Mouse (Mus musculus): ENCODE results near the gene Rft1. TPM values are rescaled to one million over a fixed set of nuclear protein-coding genes. Genes with fewer than 3 reads are reported as not detected.

Gene Rft1
- polyA plus RNA-seq, 1 experiment = 18.2 TPM

DNA sequence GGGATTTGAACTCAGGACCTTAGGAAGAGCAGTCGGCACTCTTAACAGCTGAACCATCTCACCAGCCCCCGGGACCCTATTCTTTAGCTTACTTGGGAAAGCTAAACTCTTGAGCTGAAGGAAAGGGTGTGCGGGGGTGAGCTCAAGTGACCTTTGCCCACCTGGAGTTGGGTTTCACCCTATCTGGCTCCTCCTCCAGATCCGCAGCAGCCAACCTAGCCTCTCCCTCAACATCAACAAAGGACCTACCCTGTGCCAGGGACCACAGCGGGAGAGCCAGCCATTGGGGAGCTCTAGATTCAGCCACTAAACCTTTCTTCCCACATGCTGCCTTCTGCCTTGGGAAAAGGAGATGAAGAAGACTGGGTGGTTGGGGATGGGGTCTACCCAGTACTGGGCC lies 25.9 kb upstream of the Rft1 start:
- H3K4me1 ChIP-seq (ENCODE audit: control insufficient read depth, insufficient read depth, low read length) = 0 out of 2 replicates have a peak, but pooled peaks cover 3% of the 10 kb centered on the region
- no peak overlapping the region for H3K27ac ChIP-seq (ENCODE audit: insufficient read depth, low read length)
- TF ChIP-seq POLR2A (IDR thresholded peaks at IDR 0.05; ENCODE audit: low read depth, low read length) (no peak), CTCF (IDR thresholded peaks at IDR 0.05; ENCODE audit: borderline replicate concordance, insufficient read depth, low read length) (no peak)
- H3K4me3 ChIP-seq (ENCODE audit: insufficient read depth, low read length) = no peak overlapping the region

DNA sequence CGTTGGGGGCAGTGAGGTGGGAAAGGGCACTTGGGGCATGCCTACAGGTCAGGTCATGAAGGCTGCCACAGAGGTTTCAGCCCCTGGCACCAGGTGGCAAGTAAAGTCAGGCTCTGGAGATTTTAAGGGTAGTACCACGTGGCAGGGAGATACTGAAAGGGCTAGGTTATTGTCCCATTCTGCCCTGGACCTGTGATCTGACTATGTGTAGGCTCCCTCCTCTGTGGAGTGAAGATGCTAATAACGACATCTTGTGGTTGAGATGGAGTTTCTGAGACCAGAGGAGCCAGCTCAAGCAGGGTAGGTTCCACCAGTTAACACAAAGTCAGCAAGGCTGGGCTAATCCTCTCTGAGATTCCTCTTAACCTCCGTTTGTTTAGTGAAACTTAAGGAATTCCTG lies 24.3 kb upstream of the Rft1 start:
- H3K4me1 ChIP-seq (ENCODE audit: control insufficient read depth, insufficient read depth, low read length) = no peaks in the 10 kb centered on the region
- no peak overlapping the region for H3K27ac ChIP-seq (ENCODE audit: insufficient read depth, low read length)
- H3K4me3 ChIP-seq (ENCODE audit: insufficient read depth, low read length) = no peak overlapping the region
- TF ChIP-seq CTCF (IDR thresholded peaks at IDR 0.05; ENCODE audit: borderline replicate concordance, insufficient read depth, low read length) (no peak), POLR2A (IDR thresholded peaks at IDR 0.05; ENCODE audit: low read depth, low read length) (no peak)

DNA sequence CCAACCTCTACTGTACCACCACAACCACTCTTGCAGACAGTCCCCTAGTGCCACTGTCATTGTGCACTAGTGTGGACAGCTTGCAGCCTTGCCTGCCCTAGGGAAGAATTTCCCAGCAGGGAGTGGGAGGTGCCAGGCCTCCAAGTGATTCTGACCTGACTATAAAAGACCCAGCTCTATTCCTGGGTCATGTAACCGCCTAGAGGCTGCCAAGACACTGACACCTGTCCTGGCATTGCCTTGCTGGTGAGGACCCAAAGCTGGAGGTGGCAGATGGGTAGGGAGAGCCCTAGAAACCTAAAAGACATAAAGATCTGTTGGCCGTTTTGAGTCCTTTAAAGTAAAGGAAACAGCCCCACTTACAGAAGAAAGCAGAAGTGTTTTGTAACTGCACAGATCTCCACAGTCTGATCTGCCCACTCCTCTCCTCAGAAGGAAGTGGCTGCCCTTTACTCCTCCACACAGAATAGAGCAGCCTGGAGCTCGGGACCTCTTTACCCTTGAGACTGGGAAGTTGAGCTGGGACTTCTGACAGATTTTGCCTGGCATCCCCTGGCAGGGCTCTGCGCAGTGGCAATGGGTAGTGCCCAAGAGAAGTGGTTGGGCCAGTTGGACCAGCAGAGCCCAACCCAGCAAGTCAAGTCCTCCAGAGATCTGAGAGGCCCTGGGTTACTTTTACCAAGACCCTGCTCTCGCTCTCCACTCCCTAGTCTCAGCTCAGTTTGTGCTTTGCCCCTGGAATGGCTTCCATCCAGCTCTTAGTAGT lies 23.2 kb upstream of the Rft1 start:
- no peak overlapping the region for H3K4me3 ChIP-seq (ENCODE audit: insufficient read depth, low read length)
- TF ChIP-seq POLR2A (IDR thresholded peaks at IDR 0.05; ENCODE audit: low read depth, low read length) (no peak), CTCF (IDR thresholded peaks at IDR 0.05; ENCODE audit: borderline replicate concordance, insufficient read depth, low read length) (no peak)
- peaks cover 11% of the 10 kb centered on the region; the same call in 1 of the 2 replicates for H3K4me1 ChIP-seq (ENCODE audit: control insufficient read depth, insufficient read depth, low read length)
- no peak overlapping the region for H3K27ac ChIP-seq (ENCODE audit: insufficient read depth, low read length)

DNA sequence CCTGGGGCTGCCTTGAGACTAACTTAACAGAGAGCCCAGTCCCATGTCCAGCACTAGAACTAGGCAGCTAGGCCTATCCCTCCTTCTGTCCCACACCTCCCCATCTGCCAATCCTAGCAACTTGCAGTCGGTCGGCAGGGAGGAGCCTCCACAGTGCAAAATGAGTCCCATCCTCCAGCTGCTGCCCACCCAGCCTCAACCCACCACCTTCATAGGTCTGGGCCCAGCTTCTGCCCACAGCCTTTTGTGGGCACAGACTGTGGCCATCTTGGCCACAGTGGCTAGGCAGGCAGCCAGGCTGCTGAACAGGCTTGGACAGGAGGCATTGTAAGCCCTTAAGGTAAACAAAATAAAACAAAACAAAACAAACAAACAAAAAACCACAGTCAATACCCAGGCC lies 22.3 kb upstream of the Rft1 start:
- TF ChIP-seq POLR2A (IDR thresholded peaks at IDR 0.05; ENCODE audit: low read depth, low read length) = no peak
- TF ChIP-seq CTCF (IDR thresholded peaks at IDR 0.05; ENCODE audit: borderline replicate concordance, insufficient read depth, low read length) = no peak
- Histone ChIP-seq H3K27ac (ENCODE audit: insufficient read depth, low read length) (no peak overlapping the region), H3K4me1 (ENCODE audit: control insufficient read depth, insufficient read depth, low read length) (peaks cover 16% of the 10 kb centered on the region; the same call in 1 of the 2 replicates), H3K4me3 (ENCODE audit: insufficient read depth, low read length) (no peak overlapping the region)

DNA sequence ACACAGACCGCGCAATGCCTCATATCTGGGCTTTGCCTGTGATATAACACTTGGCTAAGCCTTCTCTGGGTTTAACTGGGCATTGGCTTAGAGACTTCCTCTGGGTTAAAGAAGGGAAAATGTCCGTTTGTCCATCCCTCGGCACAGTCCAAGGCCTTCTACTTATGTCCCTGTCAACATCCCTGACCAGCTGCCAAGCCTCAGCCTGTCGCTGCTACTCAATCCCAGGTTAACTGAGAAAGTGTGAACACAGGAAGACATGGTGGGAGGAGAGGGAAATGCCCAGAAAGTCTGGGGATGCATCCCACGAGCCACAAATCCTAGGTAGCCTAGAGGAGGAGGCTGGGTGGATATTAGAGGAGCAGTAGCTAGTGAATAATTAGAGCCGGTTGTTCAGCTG lies 20.5 kb upstream of the Rft1 start:
- no peak for TF ChIP-seq CTCF (IDR thresholded peaks at IDR 0.05; ENCODE audit: borderline replicate concordance, insufficient read depth, low read length)
- no peak for TF ChIP-seq POLR2A (IDR thresholded peaks at IDR 0.05; ENCODE audit: low read depth, low read length)
- H3K4me3 ChIP-seq (ENCODE audit: insufficient read depth, low read length) = no peak overlapping the region
- no peak overlapping the region for H3K27ac ChIP-seq (ENCODE audit: insufficient read depth, low read length)
- H3K4me1 ChIP-seq (ENCODE audit: control insufficient read depth, insufficient read depth, low read length) = peaks cover 16% of the 10 kb centered on the region; the same call in 1 of the 2 replicates

DNA sequence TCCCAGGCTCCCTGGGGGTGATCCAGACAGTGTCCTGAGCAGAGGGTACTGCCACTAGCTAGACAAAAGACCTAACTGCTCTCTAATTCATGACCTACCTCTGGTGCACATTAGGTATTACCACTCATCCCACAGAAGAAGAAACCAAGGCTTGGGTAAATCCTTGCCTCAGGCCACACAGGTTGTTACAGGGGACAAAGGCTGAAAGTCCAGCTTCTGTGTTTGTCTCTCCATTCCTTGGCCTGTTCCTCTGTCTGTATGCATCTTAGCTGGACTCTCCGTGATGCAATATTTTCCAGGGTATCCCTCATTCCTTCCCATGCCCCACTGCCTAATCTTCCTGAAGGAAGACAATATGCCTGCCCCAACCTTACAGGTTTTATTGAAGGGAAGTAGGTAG lies 19.7 kb upstream of the Rft1 start:
- TF ChIP-seq POLR2A (IDR thresholded peaks at IDR 0.05; ENCODE audit: low read depth, low read length) = no peak
- TF ChIP-seq CTCF (IDR thresholded peaks at IDR 0.05; ENCODE audit: borderline replicate concordance, insufficient read depth, low read length) = no peak
- Histone ChIP-seq H3K27ac (ENCODE audit: insufficient read depth, low read length) (no peak overlapping the region), H3K4me1 (ENCODE audit: control insufficient read depth, insufficient read depth, low read length) (peaks cover 16% of the 10 kb centered on the region; the same call in 1 of the 2 replicates), H3K4me3 (ENCODE audit: insufficient read depth, low read length) (no peak overlapping the region)

DNA sequence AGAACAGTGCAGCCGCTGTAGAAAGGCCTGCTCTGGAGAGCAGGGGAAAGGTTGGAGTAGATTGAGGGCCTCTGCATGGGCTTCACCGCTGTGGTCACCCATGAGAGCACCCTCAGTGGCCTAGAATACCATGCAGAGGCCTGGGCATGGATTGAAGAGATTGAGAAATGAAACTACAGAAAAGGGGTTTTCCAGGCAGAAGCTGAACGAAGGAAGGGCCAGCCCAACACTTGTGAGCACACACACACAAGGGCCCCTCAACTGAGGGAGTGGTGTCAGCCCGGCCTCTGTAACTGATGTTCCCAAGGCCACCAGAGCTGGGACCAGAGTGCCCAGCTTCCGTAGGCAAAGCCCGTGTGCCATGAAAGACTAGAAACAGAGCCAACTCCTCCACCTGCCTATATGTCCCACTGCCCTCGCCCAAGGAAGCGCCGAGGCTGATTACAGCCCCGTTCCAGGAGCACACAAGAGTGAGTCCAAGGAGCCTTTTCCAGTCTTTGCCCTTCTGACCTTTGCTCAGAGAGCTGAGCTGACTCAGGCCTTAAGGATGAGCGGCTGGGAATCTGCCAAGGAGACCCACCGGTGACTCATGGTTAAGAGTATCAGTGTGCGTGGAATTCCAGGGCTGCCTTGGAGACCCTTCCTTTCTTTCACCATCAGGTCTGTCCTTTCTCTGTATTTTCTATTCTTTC lies 18.8 kb upstream of the Rft1 start:
- Histone ChIP-seq H3K4me1 (ENCODE audit: control insufficient read depth, insufficient read depth, low read length) (peaks cover 16% of the 10 kb centered on the region; the same call in 1 of the 2 replicates), H3K27ac (ENCODE audit: insufficient read depth, low read length) (no peak overlapping the region; the same call in 1 of the 2 replicates), H3K4me3 (ENCODE audit: insufficient read depth, low read length) (no peak overlapping the region)
- TF ChIP-seq CTCF (IDR thresholded peaks at IDR 0.05; ENCODE audit: borderline replicate concordance, insufficient read depth, low read length) (no peak), POLR2A (IDR thresholded peaks at IDR 0.05; ENCODE audit: low read depth, low read length) (no peak)

DNA sequence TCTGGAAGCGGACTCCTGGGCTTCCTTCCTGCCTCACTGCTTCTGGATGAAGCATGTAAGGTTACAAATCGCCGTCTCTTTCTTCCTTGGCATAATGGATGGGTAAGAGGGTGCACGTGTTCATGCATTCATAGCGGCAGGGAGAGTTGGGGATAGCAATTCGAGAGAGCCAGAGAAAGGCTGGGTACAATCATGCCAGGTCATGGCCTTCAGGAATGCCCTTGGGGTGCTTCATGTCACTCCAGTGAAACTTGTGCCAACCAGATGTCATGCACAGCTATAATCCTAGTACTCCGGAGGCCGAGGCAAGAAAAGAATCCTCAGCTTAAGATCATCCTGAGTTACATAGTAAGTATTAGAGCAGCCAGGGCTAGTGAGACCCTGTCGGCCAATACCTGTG lies 17.7 kb upstream of the Rft1 start:
- no peak overlapping the region for H3K27ac ChIP-seq (ENCODE audit: insufficient read depth, low read length)
- TF ChIP-seq POLR2A (IDR thresholded peaks at IDR 0.05; ENCODE audit: low read depth, low read length) (no peak), CTCF (IDR thresholded peaks at IDR 0.05; ENCODE audit: borderline replicate concordance, insufficient read depth, low read length) (no peak)
- peaks cover 16% of the 10 kb centered on the region; the same call in 1 of the 2 replicates for H3K4me1 ChIP-seq (ENCODE audit: control insufficient read depth, insufficient read depth, low read length)
- H3K4me3 ChIP-seq (ENCODE audit: insufficient read depth, low read length) = no peak overlapping the region

DNA sequence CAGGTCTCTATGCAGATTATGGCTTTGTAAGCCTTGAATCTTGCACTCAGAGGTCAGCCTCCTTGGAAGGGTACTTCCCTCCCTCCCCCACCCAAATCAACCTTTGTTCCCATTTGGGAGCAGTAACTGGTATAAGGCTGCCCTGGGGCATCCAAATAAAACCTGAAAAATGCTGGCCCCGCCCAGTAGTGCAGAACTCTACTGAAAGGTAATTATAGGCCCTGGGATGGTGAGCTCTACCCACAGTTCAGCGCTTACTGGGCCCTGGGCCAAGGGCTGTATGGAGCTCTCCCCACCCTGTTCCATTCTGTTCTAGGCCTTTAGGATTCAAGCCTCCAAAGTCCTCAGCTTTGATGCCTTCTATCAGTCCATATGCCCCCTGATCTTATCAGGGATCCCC lies 17.1 kb upstream of the Rft1 start:
- no peak overlapping the region for H3K27ac ChIP-seq (ENCODE audit: insufficient read depth, low read length)
- peaks cover 16% of the 10 kb centered on the region; the same call in 1 of the 2 replicates for H3K4me1 ChIP-seq (ENCODE audit: control insufficient read depth, insufficient read depth, low read length)
- TF ChIP-seq POLR2A (IDR thresholded peaks at IDR 0.05; ENCODE audit: low read depth, low read length) (no peak), CTCF (IDR thresholded peaks at IDR 0.05; ENCODE audit: borderline replicate concordance, insufficient read depth, low read length) (no peak)

DNA sequence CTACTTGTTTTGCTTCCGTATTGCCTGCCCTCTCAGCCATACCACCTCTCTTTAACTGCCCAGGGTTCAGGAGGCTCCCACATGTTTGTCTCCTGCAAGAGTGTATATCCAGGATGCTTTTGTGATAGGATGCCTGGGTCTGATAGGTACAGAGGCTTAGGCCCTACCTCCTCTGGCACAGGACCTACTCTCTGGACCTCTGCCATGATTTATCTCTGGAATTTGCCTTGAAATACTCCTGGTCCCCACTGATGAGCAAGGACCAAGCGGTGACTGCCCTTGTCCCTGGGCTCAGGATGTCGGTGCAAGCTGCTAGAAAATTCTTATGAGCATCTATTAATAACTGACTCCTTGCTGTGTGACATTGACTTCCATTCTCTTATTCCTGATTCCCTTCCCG lies 16.2 kb upstream of the Rft1 start:
- Histone ChIP-seq H3K27ac (ENCODE audit: insufficient read depth, low read length) (no peak overlapping the region), H3K4me1 (ENCODE audit: control insufficient read depth, insufficient read depth, low read length) (peaks cover 16% of the 10 kb centered on the region; the same call in 1 of the 2 replicates), H3K4me3 (ENCODE audit: insufficient read depth, low read length) (no peak overlapping the region)
- TF ChIP-seq POLR2A (IDR thresholded peaks at IDR 0.05; ENCODE audit: low read depth, low read length) = no peak
- no peak for TF ChIP-seq CTCF (IDR thresholded peaks at IDR 0.05; ENCODE audit: borderline replicate concordance, insufficient read depth, low read length)

More for the DNA sequence above, 17.1 kb upstream of the Rft1 start:
- no peak overlapping the region for H3K4me3 ChIP-seq (ENCODE audit: insufficient read depth, low read length)

Data from embryonic fibroblast, embryonic 13.5 days (primary cell).